Mouse (Mus musculus) naive thymus-derived CD4-positive, alpha-beta T cell, adult 5 months (primary cell): Measurements from ENCODE around the gene Cul4a. TPM values are rescaled to one million over a fixed set of nuclear protein-coding genes. Genes with fewer than 3 reads are reported as not detected.

ENCODE experiments used
- polyA plus RNA-seq: library from polyadenylated mRNA; unstranded; fragments of 100-300 nt; shearing (Covaris generic); gene quantifications from one replicate; pipeline ENCODE4 v1.2.1, GENCODE M21; 2017

Cul4a gene
- polyA plus RNA-seq: 26.8 TPM

GRCm38 (mm10) chr8:13105087-13105881, at the start of gene Cul4a, which contains the start of gene Pcid2:
Gene Cul4a, plus strand, starts transcription at chr8:13105621.
Gene Pcid2, minus strand, starts transcription at chr8:13105459.

DNA sequence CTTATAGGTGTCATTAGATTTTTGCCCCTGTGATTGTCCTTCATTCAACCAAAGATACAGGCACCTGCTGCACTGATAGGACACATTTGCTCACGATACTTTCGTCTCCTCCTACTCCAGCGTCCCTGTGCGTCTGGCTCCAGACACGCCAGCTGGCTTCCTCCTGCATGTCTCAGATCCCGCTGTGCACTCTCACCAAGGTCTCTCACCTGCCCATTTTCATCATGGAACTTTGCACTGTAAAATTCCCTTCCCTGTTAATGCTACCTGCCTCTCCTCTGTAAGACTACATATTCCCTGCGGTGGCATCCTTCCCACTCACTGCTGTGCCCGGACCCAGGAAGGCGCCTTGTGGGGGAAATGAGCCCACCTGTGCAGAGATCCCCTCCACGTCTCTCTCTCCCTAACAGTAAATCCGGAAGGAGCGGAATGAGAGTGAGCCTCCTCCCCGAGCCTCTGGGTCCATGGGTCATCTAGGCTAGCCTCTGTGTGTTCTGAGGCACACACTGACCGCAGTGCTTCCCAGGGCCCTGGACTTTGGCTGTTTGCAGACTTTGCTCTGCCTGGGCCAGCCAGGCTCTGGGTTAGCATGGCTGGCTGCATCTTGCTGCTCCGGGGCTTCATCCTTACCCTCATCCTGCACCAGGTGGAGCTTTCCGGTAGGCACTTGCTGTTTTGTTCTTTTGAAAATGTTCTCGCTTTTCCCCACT, 44.8 kb upstream of the Cul4a start, which contains the start of gene Proz:
Gene Proz, plus strand, starts transcription at position 474 of the 710 bp plus-strand sequence.

GRCm38 (mm10) chr8:13158718-13159376, 53.4 kb downstream of the Cul4a start, which contains the start of gene Lamp1:
Gene Lamp1, plus strand, starts transcription at chr8:13159161.

Other genes starting within 250 kb of the Cul4a start
- 0.16 TPM for gene Mcf2l, start 231.8 kb upstream of the Cul4a start, polyA plus RNA-seq
- gene F7, start 79.6 kb upstream of the Cul4a start, polyA plus RNA-seq: not detected
- not detected for gene F10, start 68.3 kb upstream of the Cul4a start, polyA plus RNA-seq
- 1.5 TPM for gene Proz, start 44.7 kb upstream of the Cul4a start, polyA plus RNA-seq
- 47.7 TPM for gene Pcid2, start 162 bp upstream of the Cul4a start, polyA plus RNA-seq
- gene Lamp1, start 53.5 kb downstream of the Cul4a start, polyA plus RNA-seq: 178 TPM
- 0.56 TPM for gene Grtp1, start 95.0 kb downstream of the Cul4a start, polyA plus RNA-seq
- not detected for gene Adprhl1, start 148.5 kb downstream of the Cul4a start, polyA plus RNA-seq
- 17.3 TPM for gene Dcun1d2, start 182.5 kb downstream of the Cul4a start, polyA plus RNA-seq
- 25.1 TPM for gene Tmco3, start 182.6 kb downstream of the Cul4a start, polyA plus RNA-seq
- 40.7 TPM for gene Tfdp1, start 233.1 kb downstream of the Cul4a start, polyA plus RNA-seq